Mouse (Mus musculus): Measurements from ENCODE around the gene Aurkaip1. TPM values are rescaled to one million over a fixed set of nuclear protein-coding genes. Genes with fewer than 3 reads are reported as not detected.
"Not testable (repeated sequence)": the region's sequence is repeated elsewhere in the genome, so short reads cannot be mapped to it uniquely, and the experiment has no call there.

Gene Aurkaip1
- 60.6 and 341 TPM in 2 replicates for polyA plus RNA-seq (2012; ENCODE audit: insufficient read depth, low replicate concordance)

DNA sequence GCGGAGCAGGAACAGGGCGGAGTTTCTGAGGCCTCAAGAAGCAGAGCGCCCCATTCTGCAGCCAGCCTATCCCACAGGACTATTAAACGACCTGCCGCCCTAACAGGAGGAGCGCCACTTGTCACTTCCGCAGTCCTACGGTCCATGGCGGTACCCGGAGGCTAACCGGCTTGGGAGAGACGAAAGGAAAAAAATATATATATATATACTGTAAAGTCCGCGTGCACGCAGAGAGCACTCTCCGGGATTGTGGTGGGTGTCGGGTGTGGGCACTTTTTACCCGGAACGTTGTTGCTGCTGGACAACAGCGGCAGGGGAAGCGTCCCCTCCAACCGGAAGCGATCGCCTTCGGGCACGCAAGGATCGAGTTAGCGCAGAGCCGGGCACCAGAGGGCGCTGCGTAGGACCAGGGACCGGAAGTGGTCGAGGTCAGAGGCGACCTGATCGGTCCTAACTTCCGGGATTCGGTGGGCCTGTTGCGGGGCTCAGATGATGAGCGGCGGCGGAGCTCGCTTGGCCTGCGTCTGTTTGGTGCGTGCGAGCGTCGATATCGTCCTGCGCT is at the start of gene Aurkaip1:
Gene Aurkaip1, plus strand, starts transcription at position 68 of the 562 bp plus-strand sequence.
- TF ChIP-seq FLI1 (IDR thresholded peaks at IDR 0.05; ENCODE audit: low read length) (peak; percentile 96), GATA1 (IDR thresholded peaks at IDR 0.05; ENCODE audit: borderline replicate concordance, low read length) (no peak)
- peaks cover 35% of the 10 kb centered on the region for H3K36me3 ChIP-seq (replicated peaks; ENCODE audit: low read length)
- peak within 1 kb of the TSS; percentile 98 for H3K4me3 ChIP-seq (replicated peaks)
- H3K4me1 ChIP-seq = peaks cover 38% of the 10 kb centered on the region
- no peaks in the 10 kb centered on the region for H3K9me3 ChIP-seq
- H3K27me3 ChIP-seq (replicated peaks) = no peaks in the 10 kb centered on the region

- Histone ChIP-seq H3K4me3 (replicated peaks) (peak overlapping the region; percentile 96), H3K36me3 (replicated peaks; ENCODE audit: low read length) (no peaks in the 10 kb centered on the region), H3K9me3 (no peaks in the 10 kb centered on the region), H3K27me3 (replicated peaks) (peaks cover 13% of the 10 kb centered on the region), H3K4me1 (peaks cover 72% of the 10 kb centered on the region)
- TF ChIP-seq FLI1 (IDR thresholded peaks at IDR 0.05; ENCODE audit: low read length) (no peak), GATA1 (IDR thresholded peaks at IDR 0.05; ENCODE audit: borderline replicate concordance, low read length) (no peak)
These were observed 47.5 kb upstream of the Aurkaip1 start for GRCm38 (mm10) chr4:155783486-155784080.

GRCm38 (mm10) chr4:155784081-155784701 is 46.9 kb upstream of the Aurkaip1 start:
- H3K9me3 ChIP-seq = no peaks in the 10 kb centered on the region
- H3K36me3 ChIP-seq (replicated peaks; ENCODE audit: low read length) = no peaks in the 10 kb centered on the region
- H3K27me3 ChIP-seq (replicated peaks) = peaks cover 8% of the 10 kb centered on the region
- peak overlapping the region; percentile 96 for H3K4me3 ChIP-seq (replicated peaks)
- peaks cover 74% of the 10 kb centered on the region for H3K4me1 ChIP-seq
- TF ChIP-seq GATA1 (IDR thresholded peaks at IDR 0.05; ENCODE audit: borderline replicate concordance, low read length) (no peak), FLI1 (IDR thresholded peaks at IDR 0.05; ENCODE audit: low read length) (no peak)

- no peaks in the 10 kb centered on the region for H3K36me3 ChIP-seq (replicated peaks; ENCODE audit: low read length)
- TF ChIP-seq GATA1 (IDR thresholded peaks at IDR 0.05; ENCODE audit: borderline replicate concordance, low read length) = no peak
- TF ChIP-seq FLI1 (IDR thresholded peaks at IDR 0.05; ENCODE audit: low read length) = no peak
- H3K9me3 ChIP-seq = no peaks in the 10 kb centered on the region
- H3K4me3 ChIP-seq (replicated peaks) = peak overlapping the region; percentile 96
- peaks cover 5% of the 10 kb centered on the region for H3K27me3 ChIP-seq (replicated peaks)
- peaks cover 76% of the 10 kb centered on the region for H3K4me1 ChIP-seq
These were observed 45.8 kb upstream of the Aurkaip1 start for GRCm38 (mm10) chr4:155785246-155785645.

DNA sequence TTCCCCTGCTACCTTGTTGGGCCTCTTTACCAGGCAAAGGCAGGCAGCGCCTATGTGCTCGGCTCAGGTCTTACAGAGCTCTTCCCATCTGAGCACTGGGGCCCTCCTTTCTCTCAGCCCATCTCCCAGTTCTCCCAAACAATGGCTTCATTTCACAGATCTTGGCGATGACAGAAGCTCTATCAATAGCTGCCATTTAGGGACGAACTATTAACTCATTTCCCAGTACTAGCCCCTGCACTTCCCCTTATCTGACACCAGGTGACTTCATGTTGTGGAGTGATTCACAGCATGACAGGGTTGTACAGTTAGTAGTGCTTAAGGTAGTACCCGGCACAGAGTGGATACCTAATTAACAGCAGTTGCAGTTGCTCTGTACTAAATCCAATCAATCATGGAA is 45.3 kb upstream of the Aurkaip1 start, which contains the start of gene Tmem88b:
Gene Tmem88b, minus strand, starts transcription at position 56 of the 400 bp plus-strand sequence.
- Histone ChIP-seq H3K27me3 (replicated peaks) (peaks cover 4% of the 10 kb centered on the region), H3K9me3 (no peaks in the 10 kb centered on the region), H3K36me3 (replicated peaks; ENCODE audit: low read length) (no peaks in the 10 kb centered on the region), H3K4me3 (replicated peaks) (peak within 1 kb of the TSS; percentile 96), H3K4me1 (peaks cover 79% of the 10 kb centered on the region)
- TF ChIP-seq GATA1 (IDR thresholded peaks at IDR 0.05; ENCODE audit: borderline replicate concordance, low read length) (no peak), FLI1 (IDR thresholded peaks at IDR 0.05; ENCODE audit: low read length) (no peak)

DNA sequence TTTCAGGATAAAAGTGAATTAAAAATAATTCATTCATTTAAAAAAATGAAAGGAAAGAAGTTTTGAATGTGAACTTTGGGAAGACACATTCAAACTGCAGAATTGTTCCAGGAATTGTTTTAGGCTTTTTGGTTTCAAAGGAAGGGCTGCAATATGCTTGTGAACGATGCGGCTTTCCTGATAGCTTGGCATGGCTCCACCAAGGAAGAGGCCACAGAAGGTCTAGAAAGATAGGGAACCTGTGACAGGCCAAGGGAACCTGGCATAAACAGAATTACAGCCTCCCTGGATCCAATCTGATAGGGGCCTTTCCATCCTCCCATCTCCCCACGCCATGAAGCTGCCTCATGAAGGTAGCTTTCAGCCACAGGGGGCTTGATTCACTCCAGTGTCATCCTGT is 42.8 kb upstream of the Aurkaip1 start:
- H3K27me3 ChIP-seq (replicated peaks) = peaks cover 13% of the 10 kb centered on the region
- peaks cover 86% of the 10 kb centered on the region for H3K4me1 ChIP-seq
- TF ChIP-seq GATA1 (IDR thresholded peaks at IDR 0.05; ENCODE audit: borderline replicate concordance, low read length) = peak; percentile 42; the same call in 1 of the 3 replicates
- no peak for TF ChIP-seq FLI1 (IDR thresholded peaks at IDR 0.05; ENCODE audit: low read length)
- no peaks in the 10 kb centered on the region for H3K9me3 ChIP-seq
- no peaks in the 10 kb centered on the region for H3K36me3 ChIP-seq (replicated peaks; ENCODE audit: low read length)
- peak overlapping the region; percentile 73 for H3K4me3 ChIP-seq (replicated peaks)

DNA sequence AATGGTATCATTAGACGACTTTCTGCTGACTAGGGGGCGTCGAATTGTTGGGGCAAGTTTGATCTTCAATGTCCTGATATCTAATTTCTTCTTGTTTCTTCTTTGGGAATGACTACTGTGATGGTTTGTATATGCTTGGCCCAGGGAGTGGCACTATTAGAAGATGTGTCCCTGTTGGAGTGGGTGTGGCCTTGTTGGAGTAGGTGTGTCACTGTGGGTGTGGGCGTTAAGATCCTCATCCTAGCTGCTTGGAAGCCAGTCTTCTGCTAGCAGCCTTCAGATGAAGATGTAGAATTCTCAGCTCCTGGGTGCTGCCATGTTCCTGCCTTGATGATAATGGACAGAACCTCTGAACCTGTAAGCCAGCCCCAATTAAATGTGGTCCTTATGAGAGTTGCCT is 42.2 kb upstream of the Aurkaip1 start:
- not testable (repeated sequence) for H3K4me3 ChIP-seq (replicated peaks)
- Histone ChIP-seq H3K27me3 (replicated peaks) (peaks cover 13% of the 10 kb centered on the region), H3K4me1 (peaks cover 85% of the 10 kb centered on the region)

GRCm38 (mm10) chr4:155790021-155790489 is 41.0 kb upstream of the Aurkaip1 start, which contains the start of gene Ankrd65:
Gene Ankrd65 (plus strand): TSS chr4:155790439.
- peaks cover 13% of the 10 kb centered on the region for H3K27me3 ChIP-seq (replicated peaks)
- H3K4me3 ChIP-seq (replicated peaks) = no peak within 1 kb of the TSS
- TF ChIP-seq FLI1 (IDR thresholded peaks at IDR 0.05; ENCODE audit: low read length) (no peak), GATA1 (IDR thresholded peaks at IDR 0.05; ENCODE audit: borderline replicate concordance, low read length) (no peak)
- H3K4me1 ChIP-seq = peaks cover 75% of the 10 kb centered on the region
- H3K9me3 ChIP-seq = no peaks in the 10 kb centered on the region
- no peaks in the 10 kb centered on the region for H3K36me3 ChIP-seq (replicated peaks; ENCODE audit: low read length)

More for the DNA sequence above, 42.2 kb upstream of the Aurkaip1 start:
- not testable (repeated sequence) for H3K9me3 ChIP-seq; H3K36me3 ChIP-seq (replicated peaks; ENCODE audit: low read length)

GRCm38 (mm10) chr4:155790650-155791161 is 40.4 kb upstream of the Aurkaip1 start:
- no peak for TF ChIP-seq FLI1 (IDR thresholded peaks at IDR 0.05; ENCODE audit: low read length)
- TF ChIP-seq GATA1 (IDR thresholded peaks at IDR 0.05; ENCODE audit: borderline replicate concordance, low read length) = no peak
- H3K27me3 ChIP-seq (replicated peaks) = peaks cover 13% of the 10 kb centered on the region
- no peaks in the 10 kb centered on the region for H3K36me3 ChIP-seq (replicated peaks; ENCODE audit: low read length)
- no peak overlapping the region for H3K4me3 ChIP-seq (replicated peaks)
- peaks cover 69% of the 10 kb centered on the region for H3K4me1 ChIP-seq
- H3K9me3 ChIP-seq = no peaks in the 10 kb centered on the region
